Mouse (Mus musculus): Measurements from ENCODE around the gene Haus5. TPM values are rescaled to one million over a fixed set of nuclear protein-coding genes. Genes with fewer than 3 reads are reported as not detected.

Gene Haus5
- total and polyA plus RNA-seq, 3 experiments: 32.3 to 50.9 (median 45.6) TPM

DNA sequence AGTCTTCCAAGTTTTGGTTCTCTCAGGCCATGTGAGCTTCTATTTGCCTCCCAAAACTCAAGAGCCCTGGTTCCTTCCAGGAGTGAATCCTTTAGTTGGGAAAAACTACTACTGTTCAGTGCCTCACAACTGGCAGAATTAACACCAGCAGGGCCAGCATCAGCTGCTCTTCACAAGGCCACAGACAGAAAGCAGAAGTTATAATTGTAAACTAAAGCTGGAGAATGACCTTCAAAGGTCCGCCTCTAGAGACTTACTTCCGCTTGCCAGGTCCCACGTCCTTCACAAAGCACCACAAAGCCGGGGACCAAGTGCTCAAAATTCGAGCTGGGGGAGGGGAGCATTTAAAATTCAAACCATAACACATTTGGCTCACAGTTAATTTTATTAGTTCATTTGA lies 33.3 kb upstream of the Haus5 start:
- H3K9me3 ChIP-seq (replicated peaks; ENCODE audit: low read length): no peaks in the 10 kb centered on the region
- TF ChIP-seq RAD21 (IDR thresholded peaks at IDR 0.05; ENCODE audit: low read depth, low read length): no peak
- TF ChIP-seq ELF1 (IDR thresholded peaks at IDR 0.05; ENCODE audit: low read depth, low read length): peak; percentile 48
- no peak for TF ChIP-seq USF1 (IDR thresholded peaks at IDR 0.05; ENCODE audit: low read depth, low read length)
- TF ChIP-seq MXI1 (IDR thresholded peaks at IDR 0.05; ENCODE audit: low read depth, low read length): no peak
- TF ChIP-seq NELFE (IDR thresholded peaks at IDR 0.05; ENCODE audit: low read depth, low read length): peak; percentile 15; the same call in 1 of the 2 replicates
- TF ChIP-seq PAX5 (IDR thresholded peaks at IDR 0.05; ENCODE audit: low read length): no peak
- 0 out of 2 replicates have a peak, but pooled peaks have one; percentile 7 for TF ChIP-seq EP300 (IDR thresholded peaks at IDR 0.05; ENCODE audit: low read length)
- TF ChIP-seq RCOR1 (conservative IDR thresholded peaks at IDR 0.05; ENCODE audit: low read depth, low read length): no peak
- no peaks in the 10 kb centered on the region for H3K36me3 ChIP-seq (replicated peaks in 1 of 2; ENCODE audit: control insufficient read depth in 1 of 2, insufficient read depth in 1 of 2, low read length in 1 of 2)
- dilution Hi-C loops (cut with MboI; ENCODE audit: extremely low pct_ligation_motif_present, extremely low pct_unique_long_range_greater_than_20kb, low sequenced_read_pairs) (no loop called here), in situ Hi-C loops (cut with MboI; ENCODE audit: low pct_ligation_motif_present, low pct_unique_long_range_greater_than_20kb, low sequenced_read_pairs) (no loop called here)
- peak; percentile 61 for DNase-seq (ENCODE audit: extremely low read depth)
- no peak overlapping the region for H3K27ac ChIP-seq (ENCODE audit: insufficient read depth, low read depth)
- H3K4me3 ChIP-seq (replicated peaks in 1 of 3; ENCODE audit: low read depth in 2 of 3, low read length in 2 of 3, poor library complexity in 1 of 3): peak overlapping the region in 1 of 3 experiments; percentile 37
- H3K4me1 ChIP-seq (ENCODE audit: control insufficient read depth in 1 of 2, insufficient read depth in 2 of 2): peaks cover 2 to 21% of the 10 kb centered on the region in 2 experiments; a peak in 3 of 4 replicates
- no peaks in the 10 kb centered on the region for H3K79me2 ChIP-seq (replicated peaks; ENCODE audit: control insufficient read depth, extremely low read depth, insufficient read depth, poor library complexity, severe bottlenecking)
- H3K9ac ChIP-seq (ENCODE audit: insufficient read depth, low read depth): peak overlapping the region; percentile 35
- H3K4me2 ChIP-seq (ENCODE audit: insufficient read depth, low read depth, poor library complexity, severe bottlenecking): peak overlapping the region; percentile 94
- H3K27me3 ChIP-seq (replicated peaks): no peaks in the 10 kb centered on the region

DNA sequence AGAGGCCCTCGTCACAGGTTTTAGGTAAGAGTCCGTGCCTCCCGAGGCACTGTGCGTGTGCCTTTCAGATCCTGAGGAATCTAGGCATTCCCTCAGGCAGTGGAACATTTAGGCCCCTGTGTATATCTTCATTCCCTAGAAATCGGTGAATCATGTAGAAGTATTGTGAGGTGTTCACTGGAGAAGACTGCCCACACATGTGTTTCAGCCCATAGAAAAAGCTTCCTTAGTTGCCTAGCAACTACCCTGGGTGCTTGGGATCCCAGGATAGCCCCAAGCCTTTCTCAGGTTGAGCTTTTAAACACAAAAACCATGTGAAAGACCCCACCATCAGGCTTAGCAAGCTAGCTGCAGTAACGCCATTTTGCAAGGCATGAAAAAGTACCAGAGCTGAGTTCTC lies 23.5 kb upstream of the Haus5 start:
- H3K27ac ChIP-seq (ENCODE audit: insufficient read depth, low read depth): no peak overlapping the region
- H3K9me3 ChIP-seq (replicated peaks; ENCODE audit: low read length): no peaks in the 10 kb centered on the region
- H3K4me3 ChIP-seq (replicated peaks in 1 of 3; ENCODE audit: low read depth in 2 of 3, low read length in 2 of 3, poor library complexity in 1 of 3): no peak overlapping the region
- H3K36me3 ChIP-seq (replicated peaks in 1 of 2; ENCODE audit: control insufficient read depth in 1 of 2, insufficient read depth in 1 of 2, low read length in 1 of 2): no peaks in the 10 kb centered on the region
- dilution Hi-C loops (cut with MboI; ENCODE audit: extremely low pct_ligation_motif_present, extremely low pct_unique_long_range_greater_than_20kb, low sequenced_read_pairs): no loop called here
- H3K4me1 ChIP-seq (ENCODE audit: control insufficient read depth in 1 of 2, insufficient read depth in 2 of 2): no peaks in the 10 kb centered on the region
- TF ChIP-seq MAX (IDR thresholded peaks at IDR 0.05; ENCODE audit: low read length) (no peak), NELFE (IDR thresholded peaks at IDR 0.05; ENCODE audit: low read depth, low read length) (no peak), ETS1 (conservative IDR thresholded peaks at IDR 0.05; ENCODE audit: low read depth, low read length) (no peak), ZMIZ1 (IDR thresholded peaks at IDR 0.05; ENCODE audit: low read depth, low read length) (no peak), GABPA (IDR thresholded peaks at IDR 0.05; ENCODE audit: insufficient replicate concordance, low read depth, low read length) (no peak), NRF1 (IDR thresholded peaks at IDR 0.05; ENCODE audit: low read depth, low read length) (no peak)
- no peaks in the 10 kb centered on the region for H3K79me2 ChIP-seq (replicated peaks; ENCODE audit: control insufficient read depth, extremely low read depth, insufficient read depth, poor library complexity, severe bottlenecking)
- H3K4me2 ChIP-seq (ENCODE audit: insufficient read depth, low read depth, poor library complexity, severe bottlenecking): no peak overlapping the region
- H3K9ac ChIP-seq (ENCODE audit: insufficient read depth, low read depth): no peak overlapping the region
- DNase-seq (ENCODE audit: extremely low read depth): no peak
- peaks cover 2% of the 10 kb centered on the region for H3K27me3 ChIP-seq (replicated peaks)
- in situ Hi-C loops (cut with MboI; ENCODE audit: low pct_ligation_motif_present, low pct_unique_long_range_greater_than_20kb, low sequenced_read_pairs): no loop called here

DNA sequence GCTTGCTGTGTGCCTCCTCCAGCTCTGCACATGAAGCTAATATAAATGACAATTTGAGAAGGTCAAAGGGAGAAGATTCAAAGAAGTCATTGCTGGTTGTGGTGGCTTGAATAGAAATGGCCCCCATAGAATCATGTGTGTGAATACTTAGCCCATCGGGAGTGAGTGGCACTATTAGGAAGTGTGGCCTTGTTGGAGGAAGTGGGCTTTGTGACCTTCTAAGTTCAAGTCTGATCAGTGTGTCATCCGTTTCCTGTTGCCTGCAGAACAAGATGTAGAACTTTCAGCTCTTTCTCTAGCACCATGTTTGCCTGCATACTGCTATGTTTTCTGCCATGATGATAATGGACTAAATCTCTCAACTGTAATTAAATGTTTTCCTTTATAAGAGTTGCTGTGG lies 18.6 kb upstream of the Haus5 start:
- in situ Hi-C loops (cut with MboI; ENCODE audit: low pct_ligation_motif_present, low pct_unique_long_range_greater_than_20kb, low sequenced_read_pairs): no loop called here
- no peak for DNase-seq (ENCODE audit: extremely low read depth)
- Histone ChIP-seq H3K4me2 (ENCODE audit: insufficient read depth, low read depth, poor library complexity, severe bottlenecking) (no peak overlapping the region), H3K79me2 (replicated peaks; ENCODE audit: control insufficient read depth, extremely low read depth, insufficient read depth, poor library complexity, severe bottlenecking) (no peaks in the 10 kb centered on the region), H3K27ac (ENCODE audit: insufficient read depth, low read depth) (no peak overlapping the region), H3K9me3 (replicated peaks; ENCODE audit: low read length) (no peaks in the 10 kb centered on the region), H3K9ac (ENCODE audit: insufficient read depth, low read depth) (no peak overlapping the region), H3K4me1 (ENCODE audit: control insufficient read depth in 1 of 2, insufficient read depth in 2 of 2) (no peaks in the 10 kb centered on the region), H3K27me3 (replicated peaks) (peaks cover 8% of the 10 kb centered on the region), H3K4me3 (replicated peaks in 1 of 3; ENCODE audit: low read depth in 2 of 3, low read length in 2 of 3, poor library complexity in 1 of 3) (no peak overlapping the region), H3K36me3 (replicated peaks in 1 of 2; ENCODE audit: control insufficient read depth in 1 of 2, insufficient read depth in 1 of 2, low read length in 1 of 2) (no peaks in the 10 kb centered on the region)
- TF ChIP-seq EP300 (IDR thresholded peaks at IDR 0.05; ENCODE audit: low read length) (no peak), MAX (IDR thresholded peaks at IDR 0.05; ENCODE audit: low read length) (no peak), PAX5 (IDR thresholded peaks at IDR 0.05; ENCODE audit: low read length) (no peak), MEF2A (IDR thresholded peaks at IDR 0.05; ENCODE audit: borderline replicate concordance, low read depth, low read length) (no peak), JUN (IDR thresholded peaks at IDR 0.05; ENCODE audit: insufficient read depth, low read depth, low read length) (no peak), HCFC1 (IDR thresholded peaks at IDR 0.05; ENCODE audit: low read depth, low read length) (no peak), ETS1 (conservative IDR thresholded peaks at IDR 0.05; ENCODE audit: low read depth, low read length) (no peak), NELFE (IDR thresholded peaks at IDR 0.05; ENCODE audit: low read depth, low read length) (no peak), CTCF (conservative IDR thresholded peaks at IDR 0.05 in 1 of 2, IDR thresholded peaks at IDR 0.05 in 1 of 2; ENCODE audit: low read depth in 2 of 2, low read length in 2 of 2) (no peak), ZNF384 (IDR thresholded peaks at IDR 0.05; ENCODE audit: low read depth, low read length) (no peak)
- dilution Hi-C loops (cut with MboI; ENCODE audit: extremely low pct_ligation_motif_present, extremely low pct_unique_long_range_greater_than_20kb, low sequenced_read_pairs): no loop called here

All from CH12.LX (cell line).